Mouse (Mus musculus) gastrocnemius, postnatal 4 days (tissue): ENCODE results near the gene Mettl21e. TPM values are rescaled to one million over a fixed set of nuclear protein-coding genes. Genes with fewer than 3 reads are reported as not detected.
"Not testable (repeated sequence)": the region's sequence is repeated elsewhere in the genome, so short reads cannot be mapped to it uniquely, and the experiment has no call there.

Experiments
- DNase-seq, 2 experiments: peaks; one replicate each; pipeline ENCODE4 v3.0.0; 2021 to 2022; ENCODE audit warnings: low spot score in 2 of 2, mixed read lengths in 2 of 2
- long read RNA-seq, 2 experiments: library from polyadenylated mRNA; stranded (forward); transcript quantifications; one replicate each; pipeline ENCODE4 v2.0.0; 2021
- total RNA-seq, 2 experiments: library from RNA; stranded (reverse); gene quantifications; 2 replicates each; pipeline ENCODE4 v1.2.3; 2021

Mettl21e gene
- total RNA-seq: 10 to 100 TPM in 1 of 2 experiments, 1 to 10 TPM in 1; 7.1 to 10.6 TPM
- long read RNA-seq, experiment 1, transcript Mettl21e-201 (5 exons, 3,211 nt): major isoform, 8 of 19 reads
- long read RNA-seq, experiment 1, partial matches to known transcripts: 4 of 19 reads
- long read RNA-seq, experiment 1, other reads (novel, unspliced or antisense): 6 of 19 reads
- long read RNA-seq, experiment 2, transcript Mettl21e-201 (5 exons, 3,211 nt): major isoform, 15 of 21 reads
- long read RNA-seq, experiment 2, partial matches to known transcripts: 1 of 21 reads
- long read RNA-seq, experiment 2, other reads (novel, unspliced or antisense): 5 of 21 reads

DNA sequence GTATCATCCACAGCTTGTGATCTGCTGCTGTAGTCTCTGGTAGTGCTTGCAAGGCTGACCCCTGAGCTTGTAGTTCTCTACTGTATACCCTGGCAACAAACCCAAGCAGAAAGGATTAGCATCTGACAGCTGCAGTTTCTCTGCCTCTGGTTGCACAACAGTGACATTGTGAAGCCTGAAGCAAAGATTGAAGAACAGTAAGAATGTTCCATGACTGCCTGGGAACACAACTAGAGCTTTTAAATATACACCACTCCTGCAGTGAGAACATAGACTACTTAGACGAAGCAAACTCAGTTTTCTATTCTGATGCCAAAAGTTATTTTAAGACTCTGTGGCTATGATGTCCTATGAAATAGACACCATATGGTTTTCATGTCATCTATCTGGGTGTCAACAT is at the start of gene Mettl21e:
Gene Mettl21e (minus strand): TSS at position 86 of the 400 bp plus-strand sequence.
- no peak for DNase-seq

DNA sequence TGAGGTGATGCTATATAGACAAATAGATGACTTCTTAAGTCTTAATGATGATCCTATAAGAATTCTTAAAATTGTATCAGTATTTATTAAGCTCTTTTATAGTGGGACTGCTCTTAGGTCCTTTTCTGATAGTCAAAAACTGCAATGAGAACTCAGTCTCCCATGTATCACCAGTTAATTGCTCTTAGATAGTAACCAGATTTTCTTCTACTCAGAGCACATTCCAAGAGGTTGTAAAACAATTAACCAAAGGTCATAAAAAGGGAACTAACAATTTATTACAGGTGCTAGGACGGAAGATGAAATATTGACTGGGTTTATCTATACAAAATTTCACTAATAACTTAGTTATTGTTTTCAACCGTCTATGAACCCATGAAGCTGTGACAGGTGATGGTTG is 21.7 kb upstream of the Mettl21e start:
- DNase-seq: not testable (repeated sequence)

DNA sequence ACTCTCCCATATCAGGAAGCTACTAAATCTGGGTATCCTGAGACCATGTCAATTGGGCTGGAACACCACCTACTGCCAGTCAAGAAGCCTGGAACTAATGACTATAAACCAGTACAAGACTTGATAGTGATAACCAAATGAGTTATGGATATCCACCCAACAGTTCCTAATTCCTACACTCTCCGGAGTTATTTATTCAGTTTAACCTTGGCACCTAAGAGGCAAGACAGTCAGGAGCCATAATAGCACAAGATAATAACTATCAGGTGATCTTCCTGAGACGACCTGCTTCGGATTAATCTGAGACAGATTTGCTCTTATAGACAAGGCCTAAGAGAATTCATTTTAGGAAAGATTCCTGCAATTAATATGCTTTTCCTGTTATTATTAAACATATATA is 21.2 kb upstream of the Mettl21e start:
- no peak for DNase-seq

DNA sequence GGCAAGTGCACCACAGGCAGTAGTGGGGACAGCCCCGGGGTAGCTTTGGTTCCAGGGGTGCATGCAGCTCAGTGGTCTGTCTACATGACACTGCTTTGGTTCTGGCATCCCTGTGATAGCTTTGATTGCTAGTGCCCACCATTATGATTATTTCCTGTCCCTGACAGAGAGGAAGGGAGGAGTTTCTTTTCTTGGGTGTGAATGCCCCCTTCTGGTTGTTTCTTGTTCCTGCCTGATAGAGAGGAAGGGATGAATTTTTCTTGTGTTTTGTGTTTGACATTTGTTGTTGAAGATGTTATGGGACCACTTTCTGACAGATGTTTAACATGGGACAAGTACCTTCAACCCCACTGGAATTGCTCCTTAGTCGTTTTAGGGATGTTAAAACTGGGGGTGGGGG is 18.5 kb upstream of the Mettl21e start:
- DNase-seq: no peak

DNA sequence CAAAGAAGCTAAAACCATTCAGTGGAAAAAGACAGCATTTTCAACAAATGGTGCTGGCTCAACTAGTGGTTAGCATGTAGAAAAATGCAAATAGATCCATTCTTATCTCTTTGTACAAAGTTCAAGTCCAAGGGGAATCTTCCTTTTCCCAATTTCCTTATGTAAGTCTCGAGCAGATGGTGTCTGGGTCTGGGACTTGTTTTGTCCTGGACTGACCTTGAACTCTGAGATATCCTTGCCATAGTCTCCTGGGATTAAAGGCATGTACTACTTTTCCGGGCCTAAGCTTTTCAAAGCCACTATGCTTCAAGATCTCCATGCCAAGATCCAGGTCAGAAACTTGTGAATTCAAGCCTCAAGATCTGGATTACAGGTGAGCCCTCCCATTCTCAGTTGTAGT is 16.6 kb upstream of the Mettl21e start:
- no peak for DNase-seq

DNA sequence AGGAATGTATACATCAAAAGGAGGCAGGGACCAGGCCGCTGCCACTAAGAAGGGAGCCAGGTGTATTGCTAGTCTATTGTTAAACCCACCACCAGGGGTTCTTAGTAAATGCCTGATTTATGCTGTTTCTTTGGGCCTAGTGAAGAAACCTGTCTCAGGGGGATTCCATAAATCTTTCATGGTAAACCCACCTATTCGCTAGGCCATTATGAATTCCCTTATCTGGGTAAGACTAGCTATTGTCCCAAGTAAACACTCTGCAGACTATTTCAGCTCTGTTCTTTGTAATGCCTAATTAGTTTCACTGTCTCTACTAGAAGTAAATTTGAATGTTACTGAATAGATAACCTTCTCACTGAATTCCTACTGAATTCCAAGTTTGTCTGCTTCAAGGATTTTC is 15.8 kb upstream of the Mettl21e start:
- not testable (repeated sequence) for DNase-seq

DNA sequence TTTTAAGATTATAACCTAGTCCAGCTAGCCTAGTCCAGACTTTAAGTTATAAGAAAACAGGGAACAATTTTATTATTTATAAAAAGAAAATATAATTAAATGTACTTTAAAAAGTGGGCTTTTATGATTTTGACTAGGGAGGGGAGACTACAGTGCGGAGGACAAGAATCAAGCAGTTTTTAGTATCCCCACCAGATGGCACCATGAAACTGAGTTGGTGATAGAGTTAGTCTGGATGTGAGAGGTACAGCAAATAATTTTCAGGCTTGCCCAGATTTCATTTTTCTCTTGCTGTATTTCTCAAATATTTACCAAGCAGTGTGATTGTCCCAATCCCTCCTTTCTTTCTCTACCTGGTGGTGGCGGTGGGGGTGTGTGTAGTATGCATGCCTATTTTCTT is 10.3 kb upstream of the Mettl21e start:
- DNase-seq: peak in 1 of 2 experiments; percentile 43

DNA sequence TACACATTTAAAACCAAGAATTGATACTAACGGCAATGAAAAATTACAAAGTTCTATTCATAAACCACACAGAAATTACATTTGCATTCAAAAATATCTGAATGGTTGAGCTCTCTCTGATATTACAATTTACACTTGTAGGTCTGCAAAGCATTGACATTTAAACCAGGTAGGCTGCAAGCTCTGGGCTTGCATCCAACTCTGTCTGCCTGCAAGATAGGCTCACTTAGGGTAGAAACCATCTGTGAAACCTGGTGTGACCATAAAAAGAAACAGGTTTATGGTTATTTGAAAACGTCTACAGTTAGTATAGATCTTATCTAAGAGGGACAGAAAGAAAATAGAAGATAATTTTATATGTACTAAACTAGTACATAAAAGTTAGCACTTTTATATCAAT is 1.6 kb downstream of the Mettl21e start:
- no peak for DNase-seq

DNA sequence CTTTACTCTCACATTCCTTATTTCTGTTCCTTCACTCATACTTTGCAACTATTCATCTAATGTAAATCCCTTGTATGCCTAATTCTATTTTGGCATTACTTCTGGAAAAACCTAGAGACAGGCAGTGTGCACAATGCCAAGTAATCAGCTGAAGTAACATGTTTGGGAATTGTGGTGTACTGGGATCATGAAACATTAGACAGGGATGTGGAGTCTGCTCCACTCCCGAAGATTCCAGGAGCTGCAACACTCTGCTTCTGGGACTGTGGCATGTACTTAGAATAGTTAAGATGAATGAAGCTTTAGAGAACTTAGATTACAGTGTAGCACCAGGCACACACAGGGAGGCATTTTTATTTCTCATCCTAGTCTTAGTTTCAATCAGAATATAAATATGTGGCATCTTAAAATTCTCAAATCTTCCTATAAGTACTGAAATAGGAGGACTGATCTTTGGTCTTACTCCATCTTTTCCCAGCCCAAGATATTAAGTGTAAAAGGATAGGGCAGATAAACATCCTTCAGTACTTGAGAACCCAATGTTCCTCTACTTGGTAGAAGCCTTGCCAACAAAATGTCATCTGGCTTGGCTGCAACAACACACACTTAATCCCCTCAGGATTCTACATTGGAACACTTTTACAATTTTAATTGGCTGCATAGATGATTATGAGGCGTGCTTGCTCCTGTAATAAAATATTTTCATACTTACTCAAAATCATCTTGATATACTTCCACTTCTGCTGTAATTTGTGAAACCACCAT is 2.2 kb downstream of the Mettl21e start:
- no peak for DNase-seq

DNA sequence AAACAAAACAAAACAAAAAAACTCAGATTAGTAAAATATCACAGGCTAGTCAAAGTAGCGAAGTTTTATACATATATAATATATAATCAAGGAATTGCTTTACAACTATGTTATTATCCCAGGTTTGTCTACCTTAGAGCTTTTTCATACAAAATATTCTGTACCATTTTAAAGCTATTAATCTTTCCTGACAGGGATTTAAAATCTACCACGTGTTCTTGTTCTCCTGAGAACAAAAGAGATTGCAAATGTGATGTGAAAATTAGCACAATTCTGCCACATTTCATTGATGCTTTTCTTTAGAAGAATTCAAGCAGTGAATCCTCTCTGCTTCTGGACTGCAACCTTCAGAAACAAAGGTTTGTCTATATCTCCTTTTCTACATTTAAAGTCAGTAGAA is 4.3 kb downstream of the Mettl21e start:
- no peak for DNase-seq

DNA sequence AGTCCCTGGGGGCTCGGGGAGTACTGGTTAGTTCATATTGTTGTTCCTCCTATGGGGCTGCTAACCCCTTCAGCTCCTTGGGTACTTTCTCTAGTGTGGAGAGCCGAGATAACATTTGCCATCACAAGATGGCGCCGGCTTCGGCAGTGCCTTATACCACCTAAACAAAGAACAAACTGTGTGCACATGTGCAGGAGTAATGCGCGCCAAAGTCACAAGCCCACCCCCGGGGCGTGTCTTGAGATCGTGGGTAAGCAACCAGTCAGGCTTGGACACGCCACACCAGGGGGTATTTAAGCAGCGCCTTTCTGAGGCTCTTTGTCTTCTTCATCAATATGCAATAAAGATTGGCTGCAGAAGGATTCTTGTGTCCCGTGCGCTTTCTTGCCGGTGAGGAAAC is 15.9 kb downstream of the Mettl21e start:
- no peak for DNase-seq

DNA sequence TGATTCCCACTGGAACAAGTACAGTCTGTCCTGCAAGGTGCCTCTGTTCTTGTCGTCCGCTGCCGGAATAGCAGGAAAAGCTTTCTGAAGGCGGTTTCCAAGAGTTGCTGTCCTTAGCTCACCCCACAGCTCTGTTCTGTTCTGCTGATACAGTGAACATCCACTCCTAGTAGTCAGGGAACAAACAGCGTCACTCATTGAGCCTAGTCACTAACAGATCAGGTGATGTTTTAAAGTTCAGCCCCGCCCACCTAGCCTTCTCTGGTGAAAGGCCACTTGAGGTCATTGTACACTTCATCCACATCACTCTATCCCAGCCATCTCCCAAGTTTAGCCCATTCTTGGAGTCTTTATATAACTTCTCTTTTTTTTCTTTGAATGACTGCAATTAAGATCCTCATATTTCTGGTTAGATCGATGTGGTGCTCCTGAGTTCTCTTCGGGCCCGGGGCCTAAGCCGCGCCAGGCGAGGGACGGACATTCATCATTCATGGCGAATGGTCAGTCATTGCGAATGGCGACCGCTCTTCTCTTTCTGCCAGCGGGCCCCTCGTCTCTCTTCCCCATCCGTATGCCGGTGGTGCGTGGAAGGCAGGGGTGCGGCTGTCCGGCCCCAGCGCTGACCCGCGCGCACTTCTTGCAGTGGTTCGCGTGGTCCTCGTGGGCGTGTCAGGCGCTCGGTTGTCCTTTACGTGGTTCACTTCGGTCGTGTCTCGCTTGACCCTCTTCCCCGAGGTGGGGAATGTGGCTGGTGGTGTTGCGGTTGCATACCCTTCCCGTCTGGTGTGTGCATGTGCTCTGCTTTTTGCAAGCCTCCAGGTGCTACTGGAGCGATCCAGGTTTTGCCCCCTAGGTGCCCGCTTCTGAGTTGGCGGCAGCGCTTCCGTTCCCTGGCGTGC is 20.2 kb downstream of the Mettl21e start:
- peak in 1 of 2 experiments; percentile 23 for DNase-seq

DNA sequence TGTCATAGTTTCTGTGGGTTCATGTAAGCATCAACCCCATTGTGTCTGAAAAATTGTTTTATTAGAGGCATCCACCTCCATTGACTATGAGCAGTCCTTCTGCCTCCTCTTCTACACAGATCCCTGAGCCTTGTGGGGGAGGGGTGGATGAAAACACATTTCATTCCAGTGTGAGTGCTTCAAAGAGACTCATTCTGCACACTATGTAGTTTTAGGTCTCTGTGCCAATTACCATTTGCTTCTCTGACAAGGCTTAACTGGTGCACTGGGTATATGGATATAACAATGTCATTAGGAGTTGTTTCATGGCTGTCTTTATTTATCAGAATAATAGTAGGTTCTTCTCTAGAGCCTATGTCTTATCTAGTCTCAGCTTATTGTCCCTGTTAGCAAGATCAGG is 32.4 kb downstream of the Mettl21e start:
- DNase-seq: no peak

DNA sequence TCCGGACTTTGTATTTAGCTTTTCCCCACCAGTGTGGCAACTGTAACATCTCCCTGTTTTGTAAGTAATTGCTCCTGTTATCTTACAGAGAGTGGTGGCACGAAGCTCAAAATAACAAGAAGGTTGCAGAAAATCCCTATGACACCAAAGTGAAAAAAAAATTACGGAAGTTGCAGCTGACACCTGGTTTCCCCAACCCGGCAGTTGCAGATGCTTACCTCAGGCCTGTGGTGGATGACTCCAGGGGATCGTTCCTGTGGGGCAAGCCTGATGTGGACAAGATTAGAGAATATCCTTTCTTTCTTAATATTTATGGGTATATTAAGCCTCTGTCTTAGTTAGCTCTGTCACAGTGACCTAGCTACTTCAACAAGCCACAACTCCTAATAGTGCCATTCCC is 40.7 kb downstream of the Mettl21e start:
- no peak for DNase-seq

DNA sequence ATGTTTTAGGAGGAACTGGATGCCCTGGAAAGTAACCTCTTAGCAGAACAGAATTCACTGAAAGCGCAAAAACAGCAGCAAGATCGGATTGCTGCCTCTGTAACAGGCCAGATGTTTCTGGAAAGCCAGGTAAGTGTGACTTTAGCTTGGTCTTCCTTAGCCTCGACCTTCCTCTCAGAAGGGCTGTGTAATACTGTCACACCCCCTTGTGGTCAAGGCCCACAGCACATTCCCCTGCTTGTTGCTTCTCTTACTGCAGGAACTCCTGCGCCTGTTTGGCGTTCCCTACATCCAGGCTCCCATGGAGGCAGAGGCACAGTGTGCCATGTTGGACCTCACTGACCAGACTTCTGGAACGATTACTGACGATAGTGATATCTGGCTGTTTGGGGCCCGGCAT is 44.9 kb downstream of the Mettl21e start:
- no peak for DNase-seq

DNA sequence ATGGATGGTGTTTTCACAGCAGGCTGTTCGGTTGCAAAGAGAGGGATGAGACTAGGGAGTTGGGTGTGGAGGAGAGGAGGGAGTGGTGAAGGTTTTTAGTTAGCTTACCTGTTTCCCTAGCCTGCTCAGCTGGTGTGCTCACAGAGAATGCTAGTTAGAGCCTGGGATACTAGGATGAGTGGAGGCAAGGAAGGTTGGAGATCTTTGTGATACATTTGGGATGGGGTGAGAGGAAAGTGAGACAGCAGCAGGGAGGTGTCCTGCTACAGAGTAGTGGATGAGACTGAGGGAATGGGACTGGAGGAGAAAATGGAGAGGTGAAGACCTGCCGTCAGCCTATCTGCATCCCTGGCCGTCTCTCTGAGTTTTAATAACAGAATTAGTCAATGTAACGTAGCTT is 46.1 kb downstream of the Mettl21e start:
- no peak for DNase-seq

DNA sequence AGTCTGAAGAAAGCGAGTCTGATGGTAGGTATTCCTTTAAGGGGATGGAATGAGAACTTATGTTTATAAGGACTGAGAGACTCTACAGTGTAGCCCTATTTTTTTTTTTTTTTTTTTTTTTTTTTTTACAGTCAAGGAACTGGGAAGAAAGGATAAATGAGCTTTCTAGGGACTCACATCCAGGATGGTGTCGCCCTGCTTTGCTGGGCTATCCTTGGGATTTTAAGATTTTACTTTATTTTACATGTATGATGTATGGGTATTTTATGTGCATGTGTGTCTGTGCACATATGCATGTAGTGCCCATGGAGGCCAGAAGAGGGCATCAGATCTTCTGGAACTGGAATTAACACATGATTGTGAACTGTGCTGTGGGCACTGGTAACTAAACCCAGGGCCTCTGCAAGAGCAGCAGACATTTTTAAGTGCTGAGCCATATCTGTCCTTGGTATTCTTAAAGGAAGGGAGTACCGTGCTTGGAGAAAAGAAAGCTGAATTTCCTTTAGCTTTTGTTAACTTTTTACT is 50.8 kb downstream of the Mettl21e start:
- DNase-seq: no peak

DNA sequence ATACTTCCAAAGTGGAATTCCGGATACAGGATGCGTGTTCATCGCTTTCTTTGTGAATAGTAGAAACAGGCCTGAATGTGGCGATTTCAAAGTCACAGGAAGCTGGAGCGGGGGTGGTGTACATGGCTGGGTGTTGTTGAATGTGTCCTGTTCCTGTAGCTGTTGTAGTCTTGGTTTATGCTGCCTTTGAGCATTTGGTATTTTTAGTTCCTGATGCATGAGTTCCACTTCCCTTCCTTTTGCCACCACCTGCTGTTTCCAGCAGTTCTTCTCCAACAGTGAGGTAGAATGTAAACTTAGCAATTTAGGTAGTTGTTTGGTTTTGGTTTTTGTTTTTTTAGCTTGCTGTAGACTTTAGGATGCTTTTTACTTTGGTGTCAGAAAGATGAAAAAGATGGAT is 56.4 kb downstream of the Mettl21e start:
- DNase-seq: no peak

DNA sequence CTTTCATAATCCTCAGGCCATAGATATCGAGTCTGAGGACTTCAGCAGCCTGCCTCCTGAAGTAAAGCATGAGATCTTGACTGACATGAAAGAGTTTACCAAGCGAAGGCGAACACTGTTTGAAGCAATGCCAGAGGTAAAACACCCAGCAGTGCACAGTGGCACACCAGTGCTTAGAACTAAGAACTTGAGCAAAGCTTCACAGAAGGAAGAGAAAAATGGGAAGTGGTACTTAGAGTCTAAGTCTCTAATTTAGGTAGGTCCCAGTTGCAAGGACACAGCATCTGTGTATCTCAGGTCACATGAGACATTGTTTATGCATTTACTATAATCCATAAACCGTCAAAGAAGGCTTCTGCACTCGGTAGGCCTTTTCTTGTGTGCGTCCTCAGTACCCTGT is 56.9 kb downstream of the Mettl21e start:
- DNase-seq: no peak

DNA sequence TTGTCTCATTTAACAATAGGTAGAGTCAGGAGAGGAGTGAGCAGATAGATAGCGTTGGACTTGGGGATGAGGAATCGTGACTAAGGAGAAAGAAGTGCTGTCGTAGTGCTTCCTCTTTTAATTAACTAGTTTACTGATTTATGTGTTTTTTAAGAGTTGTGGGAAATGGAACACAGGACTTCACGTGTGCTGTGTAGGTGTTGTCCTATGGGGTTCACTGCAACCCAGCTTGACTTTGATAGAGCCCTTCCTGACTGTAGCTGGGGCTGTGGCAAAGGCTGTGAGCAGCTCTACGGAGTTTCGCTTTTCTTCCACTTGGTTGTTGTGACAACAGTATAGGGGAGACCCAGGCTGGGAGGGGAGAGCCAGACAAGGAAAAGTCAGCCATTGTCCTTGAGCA is 60.4 kb downstream of the Mettl21e start:
- DNase-seq: no peak

DNA sequence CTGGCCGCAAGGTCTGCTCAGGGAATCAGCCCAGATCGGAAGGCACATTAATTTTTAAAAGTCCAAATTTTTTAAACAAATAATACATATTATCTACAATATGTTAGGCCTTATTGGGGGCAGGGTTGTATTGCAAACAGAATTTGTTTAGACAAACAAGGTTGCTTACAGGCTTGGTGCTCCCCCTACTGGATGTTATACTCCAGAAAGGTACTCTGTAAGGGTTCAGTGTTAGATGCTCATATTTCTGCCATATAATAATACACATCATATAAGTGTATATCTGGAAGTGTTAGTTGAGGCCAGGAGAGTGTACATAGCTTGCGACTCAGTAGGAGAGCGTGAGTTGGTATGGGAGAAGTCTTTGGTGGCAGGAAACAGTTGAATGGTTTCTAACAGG is 63.5 kb downstream of the Mettl21e start:
- DNase-seq: no peak
